Mouse (Mus musculus): ENCODE results near the gene Shroom3.

Gene Shroom3

GRCm38 (mm10) chr5:92998494-92999016 lies 315.3 kb downstream of the Shroom3 start:
- no peak for DNase-seq (ENCODE audit: low read depth in 1 of 2, low spot score in 2 of 2)

GRCm38 (mm10) chr5:93000060-93000459 lies 316.8 kb downstream of the Shroom3 start:
- no peak for DNase-seq (ENCODE audit: low read depth in 1 of 2, low spot score in 2 of 2)

- DNase-seq (ENCODE audit: low read depth in 1 of 2, low spot score in 2 of 2), result no peak
Observed at GRCm38 (mm10) chr5:93000774-93001757, 317.8 kb downstream of the Shroom3 start.

GRCm38 (mm10) chr5:93002615-93003014 lies 319.4 kb downstream of the Shroom3 start:
- no peak for DNase-seq (ENCODE audit: low read depth in 1 of 2, low spot score in 2 of 2)

GRCm38 (mm10) chr5:93005229-93005814 lies 322.1 kb downstream of the Shroom3 start:
- no peak for DNase-seq (ENCODE audit: low read depth in 1 of 2, low spot score in 2 of 2)

- DNase-seq (ENCODE audit: low read depth in 1 of 2, low spot score in 2 of 2), result no peak
Observed at GRCm38 (mm10) chr5:93005815-93006341, 322.6 kb downstream of the Shroom3 start.

- no peak for DNase-seq (ENCODE audit: low read depth in 1 of 2, low spot score in 2 of 2)
Observed at GRCm38 (mm10) chr5:93008256-93008655, 325.0 kb downstream of the Shroom3 start.
